Mouse (Mus musculus) right cerebral cortex, postnatal 10 days (tissue): ENCODE results near the gene Slc30a10.
A peak's percentile ranks its signal among the peaks of the same experiment; 100 is the strongest.

ENCODE experiments used
- DNase-seq, 2 experiments: peaks; one replicate each; pipeline ENCODE4 v3.0.0; 2021; ENCODE audit warnings: low spot score in 2 of 2

Slc30a10 gene

GRCm38 (mm10) chr1:185454575-185454954 is at the start of gene Slc30a10:
Gene Slc30a10, plus strand, starts transcription at chr1:185454848.
- DNase-seq = peak; percentile 81 to 83

DNA sequence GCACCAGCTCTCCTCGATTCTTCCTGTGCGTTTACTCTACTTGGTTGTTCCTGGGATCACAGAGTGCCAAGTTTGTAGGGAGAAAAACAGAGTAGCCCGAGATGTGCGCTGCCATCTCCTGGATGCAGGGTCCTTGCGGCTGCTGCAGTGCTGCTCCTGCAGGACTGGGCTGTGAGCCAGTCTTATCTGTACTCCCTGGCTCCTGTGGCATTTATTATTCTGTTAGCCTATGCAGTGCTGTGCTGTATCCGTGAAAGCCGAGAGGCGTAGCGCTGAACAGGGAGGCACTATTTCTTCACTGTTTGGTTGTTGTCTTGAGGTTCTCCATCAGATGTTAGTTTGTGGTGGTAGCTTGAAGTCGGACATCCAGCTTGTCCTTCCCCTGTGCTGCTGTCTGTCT is 48.7 kb upstream of the Slc30a10 start:
- DNase-seq = no peak

- DNase-seq = no peak
These were observed 44.8 kb upstream of the Slc30a10 start for GRCm38 (mm10) chr1:185409831-185410230.

DNA sequence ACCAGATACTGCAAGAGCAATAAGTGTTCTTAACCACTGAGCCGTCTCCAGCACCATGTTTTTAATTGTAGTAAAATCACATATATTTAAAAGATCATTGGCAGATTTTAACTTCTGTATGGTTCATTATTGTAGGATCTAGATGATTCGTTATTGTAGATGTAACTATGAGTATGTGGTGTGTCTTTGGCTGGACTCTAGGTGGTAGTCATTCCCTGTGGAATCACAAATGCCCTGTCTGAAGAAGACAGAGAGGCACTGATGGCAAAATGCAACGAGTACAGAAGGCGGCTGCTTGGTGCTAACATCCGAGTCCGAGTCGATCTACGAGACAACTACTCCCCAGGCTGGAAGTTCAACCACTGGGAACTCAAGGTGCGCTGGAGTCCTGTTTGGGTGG is 36.6 kb upstream of the Slc30a10 start:
- DNase-seq = no peak

DNA sequence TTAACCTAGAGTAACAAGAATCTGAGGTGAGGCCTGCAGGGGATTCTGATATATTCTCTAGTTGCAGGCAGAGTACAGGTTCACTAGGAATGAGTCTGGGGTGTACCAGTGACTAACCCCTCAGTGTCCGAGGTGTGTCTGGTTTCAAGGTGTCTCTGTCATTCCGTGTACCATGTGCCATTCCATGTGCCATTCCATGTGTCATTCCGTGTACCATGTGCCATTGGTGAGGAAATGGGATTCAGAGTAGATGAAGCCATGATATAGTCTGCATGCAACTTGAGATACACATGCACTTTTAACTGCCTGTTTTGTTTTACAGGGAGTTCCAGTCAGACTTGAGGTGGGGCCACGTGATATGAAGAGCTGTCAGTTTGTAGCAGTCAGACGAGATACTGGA is 34.8 kb upstream of the Slc30a10 start:
- no peak for DNase-seq

DNA sequence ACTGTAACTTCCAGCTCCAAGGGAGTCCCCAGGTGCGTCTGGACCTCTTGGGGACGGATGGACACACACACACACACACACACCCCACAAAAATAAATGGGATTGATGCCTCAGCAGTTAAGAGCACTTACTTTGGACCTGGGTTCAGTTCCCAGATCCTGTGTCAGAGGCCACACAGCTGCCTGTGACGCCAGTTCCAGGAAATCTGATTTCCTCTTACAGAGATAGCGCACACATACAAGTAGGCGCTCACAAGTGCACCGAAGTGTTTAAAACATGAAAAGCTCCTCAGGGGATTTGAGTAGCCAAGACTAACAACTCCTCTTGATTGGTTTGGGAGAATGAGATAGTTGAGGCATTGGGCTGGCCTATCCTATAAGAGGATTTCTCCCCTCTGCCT is 33.9 kb upstream of the Slc30a10 start:
- no peak for DNase-seq

DNA sequence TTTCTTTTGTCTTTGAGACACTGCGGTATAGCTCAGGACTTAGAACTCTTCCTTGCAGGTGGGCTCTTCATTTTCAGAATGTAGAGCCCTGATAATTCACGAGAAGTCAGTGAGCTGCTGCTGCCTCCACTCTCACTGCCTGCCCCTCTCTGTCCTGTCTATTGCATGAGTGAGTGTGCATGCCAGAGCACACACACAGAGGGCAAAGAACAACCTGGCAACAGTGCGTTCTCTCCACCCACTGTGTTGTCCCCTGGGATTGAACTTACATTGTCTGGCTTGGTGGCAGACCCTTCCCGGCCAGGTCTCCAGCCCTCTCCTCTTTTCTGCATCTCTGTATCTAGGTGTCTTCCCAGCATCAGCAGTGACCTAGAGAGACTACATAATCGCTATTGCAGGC is 28.1 kb upstream of the Slc30a10 start:
- no peak for DNase-seq

- no peak for DNase-seq
These were observed 24.2 kb upstream of the Slc30a10 start for GRCm38 (mm10) chr1:185430488-185430887.

GRCm38 (mm10) chr1:185431245-185431997 is 23.2 kb upstream of the Slc30a10 start:
- no peak for DNase-seq

DNA sequence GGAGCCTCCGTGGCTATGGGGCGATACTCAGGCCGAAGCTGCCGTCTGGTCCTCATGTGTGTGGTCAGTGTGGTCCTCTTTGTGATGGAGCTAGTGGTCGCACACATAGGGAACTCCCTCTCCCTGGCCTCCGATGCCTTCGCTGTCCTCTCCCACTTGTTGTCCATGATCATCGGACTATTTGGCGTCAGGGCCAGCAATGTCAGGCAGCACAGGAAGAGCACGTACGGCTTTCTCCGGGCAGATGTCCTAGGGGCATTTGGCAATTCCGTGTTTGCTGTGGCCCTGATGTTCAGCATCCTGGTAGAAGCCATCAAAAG is 22.7 kb upstream of the Slc30a10 start:
- no peak for DNase-seq

DNA sequence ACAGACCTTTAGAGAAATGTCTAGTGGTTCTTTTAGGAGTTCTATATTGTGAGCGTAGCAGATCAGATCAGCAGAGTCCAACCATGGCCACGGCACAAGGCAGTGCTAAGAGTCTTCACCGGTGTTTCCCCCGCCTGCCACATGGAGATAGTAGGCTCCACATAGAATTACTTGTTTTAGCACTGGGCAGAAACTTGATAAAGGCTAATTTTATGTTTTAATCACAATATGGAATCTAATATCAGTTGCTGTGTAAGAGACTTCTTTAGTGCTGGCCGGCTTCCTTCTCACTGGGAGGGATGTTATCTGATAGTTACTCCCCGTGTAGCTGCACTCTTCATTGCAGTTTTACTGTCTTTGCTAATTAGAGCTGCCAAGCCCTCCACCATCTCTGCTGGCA is 21.5 kb upstream of the Slc30a10 start:
- DNase-seq = no peak

- peak; percentile 92 for DNase-seq
These were observed 15.6 kb upstream of the Slc30a10 start for GRCm38 (mm10) chr1:185438841-185439580.

DNA sequence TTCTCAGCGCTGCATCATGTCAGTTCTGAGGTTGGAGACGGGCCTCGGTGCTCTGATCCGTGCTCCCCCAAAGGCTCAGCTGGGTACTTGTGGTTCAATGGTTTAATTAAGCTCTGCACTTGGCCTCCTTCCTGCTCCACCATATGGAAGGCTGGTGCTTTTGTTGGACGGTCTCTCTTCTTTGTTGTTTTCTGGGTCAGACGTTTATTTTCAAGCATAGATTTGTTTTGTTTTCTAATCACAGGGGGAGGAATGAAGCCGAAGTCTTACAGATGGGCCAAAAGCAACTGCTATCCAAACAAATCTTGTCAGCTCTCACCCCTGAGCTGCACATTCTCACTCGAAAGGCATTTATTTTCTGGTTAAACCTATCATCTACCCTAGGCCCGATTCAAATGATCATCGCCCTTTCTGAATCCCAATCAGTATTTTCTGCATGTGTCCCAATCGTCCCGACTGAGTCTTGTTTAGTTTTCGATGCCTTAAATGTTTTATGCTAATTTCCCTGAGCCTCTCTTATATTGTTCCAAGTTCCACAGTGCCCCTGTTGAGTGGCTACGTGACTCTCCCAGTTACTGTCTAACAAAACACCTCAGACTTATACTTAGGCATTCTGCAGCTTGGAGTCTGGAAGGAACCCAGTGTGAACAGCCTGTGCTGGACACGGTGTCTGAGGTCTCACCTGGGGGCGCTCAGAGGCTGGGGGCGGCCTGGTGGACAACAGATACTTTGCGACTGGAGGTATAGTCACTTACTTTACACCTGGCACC is 12.8 kb upstream of the Slc30a10 start:
- peak; percentile 58 to 59 for DNase-seq

GRCm38 (mm10) chr1:185448936-185449335 is 5.7 kb upstream of the Slc30a10 start:
- no peak for DNase-seq

GRCm38 (mm10) chr1:185449727-185450126 is 4.9 kb upstream of the Slc30a10 start:
- no peak for DNase-seq

- DNase-seq = no peak
These were observed 3.6 kb upstream of the Slc30a10 start for GRCm38 (mm10) chr1:185451077-185451476.

DNA sequence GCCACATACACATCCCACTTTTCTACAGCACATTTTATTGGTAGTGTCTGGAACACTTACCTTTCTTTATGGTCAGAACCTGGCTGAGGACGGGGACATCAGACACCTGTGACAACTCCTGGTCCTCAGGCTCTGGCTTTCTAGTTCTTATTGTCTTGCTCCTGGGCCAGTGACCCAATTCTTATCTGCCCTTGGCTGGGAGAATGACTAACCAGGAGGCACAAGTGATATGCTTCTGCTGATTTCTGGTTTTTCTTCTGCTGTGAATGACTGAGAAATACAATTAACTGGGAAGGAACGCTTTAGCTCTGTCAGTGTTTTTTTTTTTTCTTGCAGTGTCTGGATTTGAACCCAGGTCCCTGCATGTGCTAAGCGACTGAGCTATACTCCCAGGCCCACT is 3.2 kb upstream of the Slc30a10 start:
- DNase-seq = no peak

DNA sequence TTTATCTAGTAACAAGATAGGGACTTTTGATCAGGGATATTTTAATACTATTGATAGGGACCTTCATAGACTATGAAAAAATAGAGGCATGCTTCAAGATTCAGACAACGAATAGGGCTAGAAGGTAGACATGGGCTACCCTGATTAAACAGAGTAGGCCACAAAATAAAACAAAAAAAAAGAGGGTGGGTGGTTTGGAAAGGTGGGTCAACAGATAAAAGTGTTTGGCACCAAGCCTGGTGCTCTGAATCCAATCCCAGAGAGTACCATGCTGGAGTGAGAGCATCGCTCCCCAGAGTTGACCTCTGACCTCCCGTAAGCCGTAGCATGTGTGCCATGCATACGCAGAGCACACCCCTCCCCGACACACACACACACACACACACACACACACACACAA is 2.2 kb upstream of the Slc30a10 start:
- no peak for DNase-seq

- no peak for DNase-seq
These were observed 504 bp upstream of the Slc30a10 start for GRCm38 (mm10) chr1:185454144-185454543.

DNA sequence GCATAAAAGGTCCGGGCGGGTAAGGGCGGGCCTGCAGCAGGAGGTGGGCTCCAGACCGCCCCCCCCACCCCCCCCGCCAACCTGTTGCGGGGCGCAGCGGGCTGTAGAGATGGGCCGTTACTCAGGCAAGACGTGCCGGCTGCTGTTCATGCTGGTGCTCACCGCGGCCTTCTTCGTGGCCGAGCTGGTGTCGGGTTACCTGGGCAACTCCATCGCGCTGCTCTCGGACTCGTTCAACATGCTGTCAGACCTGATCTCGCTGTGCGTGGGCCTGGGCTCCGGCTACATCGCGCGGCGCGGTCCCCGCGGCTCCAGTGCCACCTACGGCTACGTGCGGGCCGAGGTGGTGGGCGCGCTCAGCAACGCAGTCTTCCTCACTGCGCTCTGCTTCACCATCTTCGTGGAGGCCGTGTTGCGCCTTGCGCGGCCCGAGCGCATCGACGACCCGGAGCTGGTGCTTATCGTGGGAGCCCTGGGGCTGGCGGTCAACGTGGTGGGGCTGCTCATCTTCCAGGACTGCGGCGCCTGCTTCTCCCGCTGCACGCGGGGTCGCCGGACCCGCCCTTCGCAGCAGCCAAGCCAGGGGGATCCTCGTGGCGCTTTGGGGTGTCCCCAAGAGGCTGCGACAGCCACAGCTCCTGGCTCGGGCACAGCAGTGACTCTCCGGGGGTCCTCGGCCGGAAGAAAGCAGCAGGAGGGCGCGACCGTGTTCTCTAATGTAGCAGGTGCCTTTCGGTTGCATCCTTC is 480 bp downstream of the Slc30a10 start:
- peak; percentile 67 to 76 for DNase-seq

- DNase-seq = no peak
These were observed 1.7 kb downstream of the Slc30a10 start for GRCm38 (mm10) chr1:185456327-185456726.

GRCm38 (mm10) chr1:185460096-185460495 is 5.4 kb downstream of the Slc30a10 start:
- no peak for DNase-seq
